Mouse (Mus musculus) embryonic fibroblast, embryonic 13.5 days (primary cell): Measurements from ENCODE around the gene Slc7a4. TPM values are rescaled to one million over a fixed set of nuclear protein-coding genes. Genes with fewer than 3 reads are reported as not detected.
"Not testable (repeated sequence)": the region's sequence is repeated elsewhere in the genome, so short reads cannot be mapped to it uniquely, and the experiment has no call there.

ENCODE experiments used
- H3K27ac ChIP-seq: 2 replicates; pipeline ENCODE4 v1.5.1; 2012; ENCODE audit warnings: low read length, control low read depth, inconsistent platforms; ENCODE audit not compliant: insufficient read depth
- H3K4me1 ChIP-seq: 2 replicates; pipeline ENCODE4 v1.6.1; 2011; ENCODE audit warnings: low read length; ENCODE audit not compliant: control insufficient read depth, insufficient read depth
- H3K4me3 ChIP-seq: 2 replicates; pipeline ENCODE4 v1.5.1; 2011; ENCODE audit warnings: mild to moderate bottlenecking, control low read depth, low read length; ENCODE audit not compliant: insufficient read depth
- CTCF ChIP-seq: IDR thresholded peaks from 2 replicates; pipeline ENCODE4 v1.5.1; 2011; ENCODE audit warnings: mild to moderate bottlenecking, control low read depth, low read length, moderate library complexity, borderline replicate concordance; ENCODE audit not compliant: insufficient read depth
- POLR2A ChIP-seq: IDR thresholded peaks from 2 replicates; pipeline ENCODE4 v1.6.1; 2011; ENCODE audit warnings: low read depth, mild to moderate bottlenecking, control low read depth, low read length, moderate library complexity
- polyA plus RNA-seq: library from polyadenylated mRNA; stranded (reverse); fragments of >200 nt; gene quantifications from 2 replicates; pipeline ENCODE4 v1.2.4, GENCODE M21; 2011; ENCODE audit warnings: low read depth; ENCODE audit not compliant: missing spikeins, insufficient read length

Gene Slc7a4
- polyA plus RNA-seq, 1 experiment: 2.1 TPM

DNA sequence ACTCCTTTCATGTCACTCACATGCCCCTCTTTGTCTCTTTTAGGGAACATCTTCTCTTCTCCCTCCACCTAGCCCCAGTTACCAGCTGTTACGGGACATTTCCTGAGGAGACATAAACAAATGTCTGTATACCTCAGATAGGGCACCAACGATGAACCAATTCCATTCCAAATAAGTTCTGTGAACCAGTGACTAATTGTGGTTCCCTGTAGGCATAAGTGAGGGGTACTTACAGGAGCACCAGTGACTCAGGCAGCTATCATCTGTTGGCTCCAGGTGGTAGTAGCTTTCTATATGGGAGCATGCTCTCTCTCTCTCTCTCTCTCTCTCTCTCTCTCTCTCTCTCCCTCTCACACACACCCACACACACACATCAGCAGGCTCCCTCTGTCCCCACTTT lies 18.8 kb downstream of the Slc7a4 start:
- TF ChIP-seq CTCF: no peak
- no peak for TF ChIP-seq POLR2A

DNA sequence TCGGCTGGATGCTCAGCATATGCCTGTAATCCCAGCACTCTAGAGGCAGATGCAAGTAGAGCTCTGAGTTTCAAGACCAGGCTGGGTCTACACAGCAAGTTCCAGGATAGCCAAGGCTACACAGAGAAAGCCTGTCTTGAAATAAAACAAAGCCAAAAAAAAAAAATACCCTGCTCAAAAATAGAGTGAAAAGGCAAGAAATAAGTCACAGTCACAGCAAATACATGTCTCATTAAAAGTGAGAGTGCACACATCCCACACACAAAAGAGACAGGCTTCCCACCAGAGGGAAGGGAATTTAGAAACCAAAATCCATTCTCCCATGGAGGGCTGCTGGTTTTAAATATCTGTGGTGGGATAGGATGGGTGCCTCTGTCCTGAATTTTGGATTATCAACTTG lies 19.4 kb downstream of the Slc7a4 start:
- no peak for TF ChIP-seq CTCF
- TF ChIP-seq POLR2A: no peak
- Histone ChIP-seq H3K27ac (peak overlapping the region; percentile 41; the same call in 1 of the 2 replicates), H3K4me3 (no peak overlapping the region), H3K4me1 (peaks cover 15% of the 10 kb centered on the region)

More for the DNA sequence above, 18.8 kb downstream of the Slc7a4 start:
- Histone ChIP-seq H3K27ac (peak overlapping the region; percentile 41; the same call in 1 of the 2 replicates), H3K4me1 (peaks cover 12% of the 10 kb centered on the region; the same call in 1 of the 2 replicates), H3K4me3 (no peak overlapping the region)

DNA sequence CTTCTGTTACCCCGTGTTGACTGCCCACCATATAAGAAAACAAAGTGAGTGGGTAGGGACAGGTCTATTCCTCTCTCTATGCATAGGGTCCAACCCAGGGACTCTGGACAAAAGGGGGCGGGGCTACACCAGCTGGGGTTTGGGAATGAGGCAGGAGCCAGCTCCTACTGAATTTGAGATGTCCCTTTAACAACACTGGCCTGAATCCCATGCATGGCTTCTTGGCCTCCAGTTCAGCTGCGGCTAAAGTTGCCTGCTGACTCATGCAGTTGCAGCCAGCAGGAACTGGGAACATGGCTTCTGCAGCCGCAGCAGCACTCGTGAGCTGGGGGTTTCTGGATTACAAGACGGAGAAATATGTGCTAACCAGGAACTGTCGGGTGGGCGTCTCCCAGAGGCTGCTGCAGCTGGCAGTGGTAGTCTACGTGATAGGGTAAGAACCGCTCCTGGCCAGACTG lies 21.2 kb downstream of the Slc7a4 start, which contains the start of gene P2rx6:
P2rx6 (plus strand) TSS at position 135 of the 458 bp plus-strand sequence.
- H3K27ac ChIP-seq: peak within 1 kb of the TSS; percentile 47
- peaks cover 17% of the 10 kb centered on the region for H3K4me1 ChIP-seq
- H3K4me3 ChIP-seq: 0 out of 2 replicates have a peak within 1 kb of the TSS, but pooled peaks have one; percentile 5
- TF ChIP-seq POLR2A (peak; percentile 44; the same call in 1 of the 2 replicates), CTCF (no peak)

DNA sequence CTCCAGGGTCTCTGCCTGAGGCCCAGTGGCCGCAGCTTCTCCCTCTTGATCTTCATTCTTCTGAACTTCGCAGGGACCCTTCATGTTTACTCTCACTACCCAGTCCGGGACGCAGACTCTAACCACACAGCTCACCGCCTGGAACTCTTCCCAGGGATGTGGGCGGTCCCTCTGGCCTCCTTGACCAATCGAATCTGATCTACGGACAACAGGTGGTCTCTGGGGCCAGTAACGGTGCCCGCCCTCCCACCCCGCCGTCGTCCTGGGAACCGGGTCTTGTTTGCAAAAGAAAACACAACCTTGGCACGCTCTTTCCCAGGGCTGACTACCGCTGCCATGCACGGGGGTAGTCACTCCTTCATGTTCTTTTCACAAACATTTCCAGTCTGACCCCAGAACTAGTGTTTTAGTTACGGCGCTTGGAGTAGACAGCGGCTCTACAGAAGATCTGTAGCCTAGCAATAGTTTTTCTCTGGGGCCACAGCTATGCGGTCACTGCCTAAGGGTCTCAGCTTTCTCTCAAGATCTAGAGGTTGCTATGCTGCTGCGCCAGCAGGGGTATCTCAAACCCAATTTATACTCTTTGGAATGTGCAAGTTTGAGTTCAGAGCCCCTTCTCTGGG lies 21.8 kb downstream of the Slc7a4 start, which contains the start of gene Lrrc74b:
Lrrc74b (minus strand) TSS at position 120 of the 623 bp plus-strand sequence.
- Histone ChIP-seq H3K4me1 (peaks cover 17% of the 10 kb centered on the region), H3K27ac (peak within 1 kb of the TSS; percentile 47), H3K4me3 (0 out of 2 replicates have a peak within 1 kb of the TSS, but pooled peaks have one; percentile 5)
- TF ChIP-seq CTCF (no peak), POLR2A (no peak)

DNA sequence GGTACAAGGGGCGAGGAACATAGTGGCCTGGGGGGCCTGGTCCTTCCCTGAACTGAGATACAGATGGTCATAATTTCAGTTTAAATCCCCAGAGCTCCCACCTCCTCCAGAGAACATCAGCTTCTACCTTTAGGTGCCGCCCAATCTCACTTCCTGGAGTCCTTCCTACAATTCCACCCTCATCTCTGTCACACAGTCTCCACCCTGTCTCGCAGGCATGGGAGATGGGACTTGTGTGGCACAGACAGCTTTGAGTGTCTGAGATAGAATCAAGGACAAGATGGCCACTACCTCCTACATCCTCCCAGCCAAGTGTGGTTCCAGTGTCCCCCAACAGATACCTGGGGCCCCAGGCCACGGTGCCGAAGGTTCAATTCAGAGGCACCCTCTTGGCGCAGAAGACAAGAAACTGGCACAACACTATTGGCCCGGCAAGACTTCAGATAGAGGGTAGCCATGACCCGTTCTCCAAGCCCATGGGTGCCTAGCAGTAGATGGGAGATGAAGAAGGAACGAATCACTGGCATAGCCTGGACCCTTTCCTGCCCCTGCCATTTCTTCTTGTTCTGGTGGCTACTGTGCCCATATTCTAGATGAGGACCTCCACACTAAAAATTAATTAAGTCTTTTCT lies 23.5 kb downstream of the Slc7a4 start:
- TF ChIP-seq CTCF (no peak), POLR2A (no peak)
- Histone ChIP-seq H3K4me1 (peaks cover 17% of the 10 kb centered on the region), H3K27ac (no peak overlapping the region), H3K4me3 (no peak overlapping the region)

DNA sequence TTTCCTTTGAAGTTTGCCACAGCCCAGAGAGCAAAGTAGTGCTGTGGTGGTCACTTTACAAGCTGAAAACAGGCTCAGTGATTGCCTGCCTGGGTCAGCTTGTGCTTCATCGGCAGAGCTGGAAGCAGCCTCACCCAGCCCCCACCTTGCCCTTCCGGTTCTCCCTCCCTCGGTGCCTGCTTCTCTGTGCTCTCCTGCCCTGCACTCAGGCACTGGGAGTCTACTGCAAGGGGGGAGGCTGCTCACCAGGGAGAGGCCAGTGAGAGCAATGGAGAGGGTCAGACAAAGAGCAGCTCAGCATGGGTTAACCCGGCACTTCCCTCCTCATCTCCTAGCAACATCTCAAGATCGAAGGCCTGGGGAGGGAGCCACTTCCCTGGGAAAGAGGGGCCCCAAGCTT lies 24.2 kb downstream of the Slc7a4 start:
- Histone ChIP-seq H3K4me3 (no peak overlapping the region), H3K27ac (no peak overlapping the region), H3K4me1 (peaks cover 13% of the 10 kb centered on the region; the same call in 1 of the 2 replicates)
- TF ChIP-seq POLR2A: no peak
- no peak for TF ChIP-seq CTCF

DNA sequence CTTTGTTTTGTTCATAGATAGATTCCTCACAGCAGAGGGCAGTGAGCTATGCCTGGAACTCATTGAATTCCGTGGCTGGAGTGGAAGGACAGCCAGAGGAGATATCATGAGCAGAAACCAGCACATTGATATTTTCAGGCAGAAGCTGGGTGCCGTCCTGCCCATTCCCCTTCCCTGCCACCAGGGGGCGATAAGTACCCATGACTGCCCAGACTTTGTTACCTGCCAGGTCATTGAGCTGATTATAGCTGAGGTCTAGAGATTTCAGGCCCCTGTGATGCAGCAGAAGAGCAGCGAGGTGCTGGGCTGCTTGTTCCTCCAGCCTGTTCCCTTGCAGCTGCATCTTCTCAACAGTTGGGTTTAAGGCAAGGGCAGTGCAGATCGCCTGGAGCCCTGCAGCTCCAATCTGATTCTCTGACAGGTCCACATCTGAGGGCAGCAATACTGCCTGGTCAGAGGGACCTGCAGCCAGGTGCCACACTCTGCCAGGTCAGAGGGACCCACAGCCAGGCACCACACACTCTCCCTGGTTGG lies 25.0 kb downstream of the Slc7a4 start:
- no peak overlapping the region for H3K27ac ChIP-seq
- peaks cover 13% of the 10 kb centered on the region; the same call in 1 of the 2 replicates for H3K4me1 ChIP-seq
- no peak for TF ChIP-seq POLR2A
- peak; percentile 97 for TF ChIP-seq CTCF
- no peak overlapping the region for H3K4me3 ChIP-seq

DNA sequence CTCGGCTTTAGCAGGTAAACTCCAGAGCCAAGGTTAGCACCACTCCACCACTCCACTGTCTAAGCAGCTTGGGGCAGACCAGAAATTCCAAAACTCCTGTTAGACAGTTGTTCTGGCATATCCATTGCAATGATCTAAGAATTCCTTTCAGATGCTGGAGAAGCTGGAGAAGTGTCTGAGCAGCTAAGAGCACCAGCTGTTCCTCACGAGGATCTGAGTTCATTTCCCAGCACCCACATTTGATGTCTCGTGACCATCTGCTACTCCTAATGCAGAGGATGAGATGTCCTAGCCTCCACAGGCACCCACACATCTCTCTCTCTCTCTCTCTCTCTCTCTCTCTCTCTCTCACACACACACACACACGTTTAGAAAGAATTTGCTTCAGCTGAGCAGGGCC lies 26.1 kb downstream of the Slc7a4 start:
- Histone ChIP-seq H3K4me3 (no peak overlapping the region), H3K4me1 (peaks cover 13% of the 10 kb centered on the region; the same call in 1 of the 2 replicates), H3K27ac (no peak overlapping the region)
- TF ChIP-seq CTCF: no peak
- no peak for TF ChIP-seq POLR2A

DNA sequence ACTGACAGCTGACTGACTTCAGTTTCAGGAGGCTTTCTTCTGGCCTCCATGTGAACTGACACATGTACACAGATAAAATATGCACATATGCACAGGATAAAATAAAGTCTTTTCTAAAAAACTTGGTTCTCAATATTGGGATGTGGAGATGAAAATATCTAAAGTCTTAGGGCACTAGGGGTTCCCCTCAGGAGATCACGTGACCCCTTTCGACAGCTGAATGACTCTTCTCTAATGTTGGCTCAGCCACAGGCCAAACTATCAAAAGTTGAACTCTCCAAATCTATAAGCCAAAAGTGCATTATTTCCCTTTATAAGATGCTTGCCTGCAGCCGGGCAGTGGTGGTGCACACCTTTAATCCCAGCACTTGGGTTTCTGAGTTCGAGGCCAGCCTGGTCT lies 26.8 kb downstream of the Slc7a4 start:
- Histone ChIP-seq H3K4me1 (peaks cover 10% of the 10 kb centered on the region; the same call in 1 of the 2 replicates), H3K4me3 (no peak overlapping the region), H3K27ac (no peak overlapping the region)
- TF ChIP-seq CTCF (no peak), POLR2A (no peak)

DNA sequence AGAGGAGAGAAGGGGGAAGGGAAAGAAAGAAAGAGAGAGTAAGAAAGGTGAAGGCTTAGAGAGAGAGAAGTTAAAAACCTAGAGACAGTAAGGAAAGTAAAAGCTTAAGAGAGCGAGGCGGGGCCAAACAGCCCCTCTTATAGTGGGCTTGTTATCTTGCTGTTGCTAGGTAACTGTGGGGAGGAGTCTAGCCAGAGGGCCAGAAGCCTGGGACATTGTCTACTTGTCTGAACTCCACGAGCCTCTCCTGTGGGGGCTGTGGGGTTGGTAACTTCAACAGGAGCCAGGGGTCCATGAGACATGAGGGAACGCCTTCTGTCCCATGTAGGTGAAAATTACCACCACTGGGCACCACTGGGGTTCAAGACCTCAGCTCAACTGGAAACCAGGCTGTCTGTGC lies 28.3 kb downstream of the Slc7a4 start:
- not testable (repeated sequence) for H3K27ac ChIP-seq, H3K4me3 ChIP-seq

More for the DNA sequence above, 28.3 kb downstream of the Slc7a4 start:
- not testable (repeated sequence) for H3K4me1 ChIP-seq
